Mouse (Mus musculus): ENCODE results near the gene Plin4.

The Plin4 gene

GRCm38 (mm10) chr17:56055945-56056678, 53.5 kb downstream of the Plin4 start:
- no peak for DNase-seq

- DNase-seq = no peak
Observed at GRCm38 (mm10) chr17:56054938-56055337, 54.7 kb downstream of the Plin4 start.

- no peak for DNase-seq
Observed at GRCm38 (mm10) chr17:56051369-56051768, 58.2 kb downstream of the Plin4 start.

Measured in kidney, postnatal 25 days (tissue).